Mouse (Mus musculus) brain, embryonic 14.5 days (tissue): ENCODE data around the gene Stam2.

Experiments
- CTCF ChIP-seq: fragments of 200-500 bp; IDR thresholded peaks from 2 replicates; pipeline ENCODE4 v1.5.1; 2012; ENCODE audit warnings: inconsistent platforms, mild to moderate bottlenecking, moderate library complexity, borderline replicate concordance; ENCODE audit not compliant: insufficient read depth, insufficient read length; ENCODE audit errors: extremely low read depth
- POLR2A ChIP-seq: fragments of 200-500 bp; IDR thresholded peaks from 2 replicates; pipeline ENCODE4 v1.6.1; 2012; ENCODE audit warnings: mild to moderate bottlenecking, inconsistent platforms, borderline replicate concordance; ENCODE audit not compliant: poor library complexity, insufficient read depth, insufficient read length, severe bottlenecking; ENCODE audit errors: extremely low read depth

DNA sequence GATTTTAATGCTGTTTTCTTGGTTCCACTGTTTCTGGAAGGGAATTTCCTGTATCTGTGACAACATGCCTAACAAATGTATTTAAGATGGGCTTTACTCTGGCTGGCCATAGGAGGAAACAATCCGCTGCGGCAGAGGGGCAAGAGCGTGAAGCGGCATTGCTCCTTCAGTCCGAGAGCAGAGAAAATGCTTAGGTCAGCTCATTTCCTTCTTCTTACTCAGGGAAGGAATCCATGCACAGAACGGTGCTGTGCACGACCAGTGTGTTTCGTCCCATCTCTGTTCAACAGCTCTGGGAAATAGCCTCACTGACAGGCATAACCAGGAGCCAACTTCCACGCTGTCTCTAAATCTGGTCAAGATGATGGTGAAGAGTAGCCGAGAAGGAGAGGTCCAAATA is 37.9 kb upstream of the Stam2 start:
- no peak for TF ChIP-seq POLR2A
- no peak for TF ChIP-seq CTCF
